8 mouse cellular contexts compared by ENCODE assay signal in genomic region chr17:28637711-28638690, GRCm38 (mm10). TPM values are rescaled to one million over a fixed set of nuclear protein-coding genes. Genes with fewer than 3 reads are reported as not detected.
A peak's percentile ranks its signal among the peaks of the same experiment; 100 is the strongest.
DNase-seq lines count a peak whose midpoint lies in the region; ATAC-seq lines count a peak whose summit lies in the region.
"Had no signal": no experiment of that assay in that cellular context is flagged by ENCODE, and none has a peak within 500 bp of the region (broad histone marks: within the 10 kb centered on the region; RNA-seq: fewer than 3 reads in every experiment).

No protein-coding gene starts in this region.

- peak overlapping the region; percentile 50 for H3K27ac ChIP-seq in limb, embryonic 15.5 days
- H3K27ac ChIP-seq: forebrain, embryonic 10.5 days had no signal

- H3K27me3 ChIP-seq in limb, embryonic 15.5 days: no peaks in the 10 kb centered on the region

- H3K9me3 ChIP-seq in limb, embryonic 15.5 days: no peaks in the 10 kb centered on the region
- H3K9me3 ChIP-seq: forebrain, embryonic 10.5 days had no signal

- H3K4me1 ChIP-seq in limb, embryonic 15.5 days: peaks cover 8% of the 10 kb centered on the region; the same call in 1 of the 2 replicates
- H3K4me1 ChIP-seq: forebrain, embryonic 10.5 days had no signal

- WGBS in limb, embryonic 15.5 days: 73% methylated on average over 7 of the region's 7 CpGs

- ATAC-seq in limb, embryonic 15.5 days (ENCODE audit: insufficient number of reproducible peaks, low FRiP score, low TSS enrichment, low read depth): no peak
- ATAC-seq in cerebellum, adult (ENCODE audit: insufficient number of reproducible peaks, low FRiP score, low TSS enrichment): no peak
- ATAC-seq in inflammation-experienced regulatory T-cells, adult 6 months: no peak

- no peak overlapping the region for H3K4me2 ChIP-seq in limb, embryonic 15.5 days

- no peaks in the 10 kb centered on the region for H3K36me3 ChIP-seq in limb, embryonic 15.5 days
- H3K36me3 ChIP-seq: forebrain, embryonic 10.5 days had no signal

- H3K9ac ChIP-seq in limb, embryonic 15.5 days: no peak overlapping the region

- DNase-seq in kidney, adult 9 months: peak; percentile 66
- no peak for DNase-seq in kidney, adult 18-20 months
- DNase-seq in adrenal gland, postnatal 14 days: peak; percentile 32
- DNase-seq in frontal cortex, adult 2 months (ENCODE audit: extremely low spot score in 1 of 2, low spot score in 1 of 2): peak; percentile 72 to 88

- H3K4me3 ChIP-seq in limb, embryonic 15.5 days: no peak overlapping the region
- H3K4me3 ChIP-seq: forebrain, embryonic 10.5 days had no signal

RNA-seq across cellular contexts. Expression of gene Srpk1, which starts 15.5 kb away (rescaled TPM):
- 57.1 and 69.7 TPM in 2 replicates for total RNA-seq in adrenal gland, postnatal 14 days (2021)
- 58.6 and 65.0 TPM in 2 replicates for polyA plus RNA-seq in frontal cortex, adult 2 months (2012; rRNA removed)
- 120 and 121 TPM in 2 replicates for polyA plus RNA-seq in limb, embryonic 15.5 days (2015; fragmentation: Nextera tagmentation; extraction: Ambion mirVana)
- 100 to 1,000 TPM; 164 to 225 (median 209) TPM for polyA plus RNA-seq in inflammation-experienced regulatory T-cells, adult 6 months (2017; shearing (Covaris generic))

RNA-seq across cellular contexts. Expression of gene Slc26a8, which starts 52.0 kb away (rescaled TPM):
- 1.3 and 2.9 TPM in 2 replicates for total RNA-seq in adrenal gland, postnatal 14 days (2021)
- polyA plus RNA-seq in frontal cortex, adult 2 months (2012; rRNA removed): 8.6 TPM in 2 replicates
- polyA plus RNA-seq in limb, embryonic 15.5 days (2015; fragmentation: Nextera tagmentation; extraction: Ambion mirVana): 0.60 and 0.72 TPM in 2 replicates
- polyA plus RNA-seq in inflammation-experienced regulatory T-cells, adult 6 months (2017; shearing (Covaris generic)): under 1 TPM; 0.21 to 0.88 (median 0.87) TPM

RNA-seq across cellular contexts. Expression of gene Mapk14, which starts 53.1 kb away (rescaled TPM):
- 69.1 and 76.3 TPM in 2 replicates for total RNA-seq in adrenal gland, postnatal 14 days (2021)
- 108 and 110 TPM in 2 replicates for polyA plus RNA-seq in frontal cortex, adult 2 months (2012; rRNA removed)
- 37.9 and 45.2 TPM in 2 replicates for polyA plus RNA-seq in limb, embryonic 15.5 days (2015; fragmentation: Nextera tagmentation; extraction: Ambion mirVana)
- 10 to 100 TPM; 17.7 to 24.5 (median 24.2) TPM for polyA plus RNA-seq in inflammation-experienced regulatory T-cells, adult 6 months (2017; shearing (Covaris generic))
